Mouse (Mus musculus) neural tube, embryonic 13.5 days (tissue): Measurements from ENCODE around the gene Rgl3. TPM values are rescaled to one million over a fixed set of nuclear protein-coding genes. Genes with fewer than 3 reads are reported as not detected.

Experiments used
- ATAC-seq: fragments of 200-750 bp; cut with Nextera tagmentation; 2 replicates; pipeline ENCODE4 v1.8.0; 2017; ENCODE audit warnings: low read depth, mild to moderate bottlenecking, moderate TSS enrichment, moderate library complexity
- H3K27ac ChIP-seq: fragments of 300-500 bp; sonication (generic); replicated peaks from 2 replicates; pipeline ENCODE4 v1.5.1; 2015; ENCODE audit warnings: moderate library complexity, mild to moderate bottlenecking, inconsistent platforms
- H3K27me3 ChIP-seq: fragments of 300-500 bp; sonication (generic); 2 replicates; pipeline ENCODE4 v1.6.1; 2015; ENCODE audit warnings: mild to moderate bottlenecking, inconsistent platforms
- H3K36me3 ChIP-seq: fragments of 300-500 bp; sonication (generic); 2 replicates; pipeline ENCODE4 v1.6.1; 2015; ENCODE audit warnings: mild to moderate bottlenecking, inconsistent platforms
- H3K4me1 ChIP-seq: fragments of 300-500 bp; sonication (generic); replicated peaks from 2 replicates; pipeline ENCODE4 v1.6.1; 2015; ENCODE audit warnings: inconsistent platforms
- H3K4me2 ChIP-seq: fragments of 300-500 bp; sonication (generic); 2 replicates; pipeline ENCODE4 v1.6.1; 2015; ENCODE audit warnings: inconsistent platforms, mild to moderate bottlenecking, moderate library complexity
- H3K4me3 ChIP-seq: fragments of 300-500 bp; sonication (generic); 2 replicates; pipeline ENCODE4 v1.5.1; 2015; ENCODE audit warnings: mild to moderate bottlenecking, inconsistent platforms
- H3K9ac ChIP-seq: fragments of 300-500 bp; sonication (generic); 2 replicates; pipeline ENCODE4 v1.6.1; 2015; ENCODE audit warnings: moderate library complexity, mild to moderate bottlenecking, inconsistent platforms
- H3K9me3 ChIP-seq: fragments of 300-500 bp; sonication (generic); 2 replicates; pipeline ENCODE4 v1.6.1; 2016; ENCODE audit warnings: inconsistent platforms
- WGBS: fragments of 180-500 bp; shearing (Covaris S2); methylation state at CpG from one replicate; pipeline ENCODE4 v1.1.7; 2015; 5-methylcytosine and 5-hydroxymethylcytosine counted together
- polyA plus RNA-seq: library from polyadenylated mRNA; unstranded; fragments of >200 nt; fragmentation: Nextera tagmentation; extraction: Ambion mirVana; gene quantifications from 2 replicates; pipeline ENCODE4 v1.2.1, GENCODE M21; 2015

Gene Rgl3
- polyA plus RNA-seq, 1 experiment from 2014 or later = 1.9 TPM

- 100% methylated on average over 1 of the region's 1 CpGs for WGBS
- H3K4me3 ChIP-seq = no peak overlapping the region
- ATAC-seq = no peak
These were observed 63.7 kb downstream of the Rgl3 start for GRCm38 (mm10) chr9:21925506-21925905.

GRCm38 (mm10) chr9:21925034-21925433 lies 64.2 kb downstream of the Rgl3 start:
- WGBS = 80% methylated on average over 3 of the region's 3 CpGs
- H3K9me3 ChIP-seq = no peaks in the 10 kb centered on the region
- no peak overlapping the region for H3K9ac ChIP-seq
- H3K4me2 ChIP-seq = no peak overlapping the region
- ATAC-seq = no peak
- peaks cover 7% of the 10 kb centered on the region; the same call in 1 of the 2 replicates for H3K36me3 ChIP-seq
- H3K4me1 ChIP-seq = peaks cover 16% of the 10 kb centered on the region
- no peak overlapping the region for H3K27ac ChIP-seq
- H3K27me3 ChIP-seq = no peaks in the 10 kb centered on the region
- no peak overlapping the region for H3K4me3 ChIP-seq

More at GRCm38 (mm10) chr9:21925506-21925905, 63.7 kb downstream of the Rgl3 start:
- no peaks in the 10 kb centered on the region for H3K27me3 ChIP-seq
- no peaks in the 10 kb centered on the region for H3K9me3 ChIP-seq
- peaks cover 16% of the 10 kb centered on the region for H3K4me1 ChIP-seq
- no peak overlapping the region for H3K27ac ChIP-seq
- no peak overlapping the region for H3K9ac ChIP-seq
- H3K36me3 ChIP-seq = peaks cover 7% of the 10 kb centered on the region; the same call in 1 of the 2 replicates
- H3K4me2 ChIP-seq = no peak overlapping the region

GRCm38 (mm10) chr9:21924099-21924493 lies 65.2 kb downstream of the Rgl3 start:
- H3K27me3 ChIP-seq = no peaks in the 10 kb centered on the region
- no peak overlapping the region for H3K4me3 ChIP-seq
- H3K9ac ChIP-seq = no peak overlapping the region
- WGBS = 76% methylated on average over 6 of the region's 6 CpGs
- H3K9me3 ChIP-seq = no peaks in the 10 kb centered on the region
- no peak overlapping the region for H3K27ac ChIP-seq
- peaks cover 7% of the 10 kb centered on the region; the same call in 1 of the 2 replicates for H3K36me3 ChIP-seq
- no peak for ATAC-seq
- no peak overlapping the region for H3K4me2 ChIP-seq
- peaks cover 16% of the 10 kb centered on the region for H3K4me1 ChIP-seq

GRCm38 (mm10) chr9:21923490-21924098 lies 65.7 kb downstream of the Rgl3 start:
- H3K27ac ChIP-seq = no peak overlapping the region
- 81% methylated on average over 3 of the region's 3 CpGs for WGBS
- peaks cover 7% of the 10 kb centered on the region; the same call in 1 of the 2 replicates for H3K36me3 ChIP-seq
- H3K27me3 ChIP-seq = no peaks in the 10 kb centered on the region
- no peak for ATAC-seq
- no peak overlapping the region for H3K4me3 ChIP-seq
- H3K9ac ChIP-seq = no peak overlapping the region
- peaks cover 16% of the 10 kb centered on the region for H3K4me1 ChIP-seq
- H3K9me3 ChIP-seq = no peaks in the 10 kb centered on the region
- H3K4me2 ChIP-seq = no peak overlapping the region

- no peak overlapping the region for H3K27ac ChIP-seq
- no peak overlapping the region for H3K4me2 ChIP-seq
- H3K4me3 ChIP-seq = no peak overlapping the region
- peaks cover 7% of the 10 kb centered on the region; the same call in 1 of the 2 replicates for H3K36me3 ChIP-seq
- ATAC-seq = no peak
- no peaks in the 10 kb centered on the region for H3K27me3 ChIP-seq
- no peak overlapping the region for H3K9ac ChIP-seq
- WGBS = 85% methylated on average over 4 of the region's 4 CpGs
- H3K9me3 ChIP-seq = no peaks in the 10 kb centered on the region
- H3K4me1 ChIP-seq = peaks cover 22% of the 10 kb centered on the region
These were observed 66.2 kb downstream of the Rgl3 start for GRCm38 (mm10) chr9:21923036-21923435.

Other genes starting within 250 kb of the Rgl3 start
- gene Spc24, start 229.1 kb downstream of the Rgl3 start, polyA plus RNA-seq = 17.5 and 21.0 TPM in 2 replicates
- 5.3 and 5.9 TPM in 2 replicates for gene Kank2, start 190.7 kb downstream of the Rgl3 start, polyA plus RNA-seq
- gene Angptl8, start 153.9 kb downstream of the Rgl3 start, polyA plus RNA-seq = 0.46 and 0.72 TPM in 2 replicates
- 21.3 and 22.8 TPM in 2 replicates for gene Dock6, start 136.8 kb downstream of the Rgl3 start, polyA plus RNA-seq
- gene Rab3d, start 71.3 kb downstream of the Rgl3 start, polyA plus RNA-seq = 25.9 and 26.2 TPM in 2 replicates
- 7.6 and 8.3 TPM in 2 replicates for gene Ccdc159, start 62.0 kb downstream of the Rgl3 start, polyA plus RNA-seq
- 41.7 and 47.4 TPM in 2 replicates for gene Tmem205, start 61.9 kb downstream of the Rgl3 start, polyA plus RNA-seq
- 69.5 and 73.1 TPM in 2 replicates for gene Plppr2, start 52.4 kb downstream of the Rgl3 start, polyA plus RNA-seq
- gene Swsap1, start 33.7 kb downstream of the Rgl3 start, polyA plus RNA-seq = 8.8 and 10.7 TPM in 2 replicates
- 2.1 and 2.8 TPM in 2 replicates for gene Epor, start 25.9 kb downstream of the Rgl3 start, polyA plus RNA-seq
- gene Ccdc151, start 13.2 kb upstream of the Rgl3 start, polyA plus RNA-seq = 3.2 and 3.8 TPM in 2 replicates
- gene Prkcsh, start 13.4 kb upstream of the Rgl3 start, polyA plus RNA-seq = 101 and 108 TPM in 2 replicates
- 82.7 and 86.9 TPM in 2 replicates for gene Elavl3, start 62.6 kb upstream of the Rgl3 start, polyA plus RNA-seq
- gene Gm49318, start 81.8 kb upstream of the Rgl3 start, polyA plus RNA-seq = not detected in 2 replicates
- gene Zfp653, start 81.9 kb upstream of the Rgl3 start, polyA plus RNA-seq = 16.5 and 16.6 TPM in 2 replicates
- gene Ecsit, start 96.0 kb upstream of the Rgl3 start, polyA plus RNA-seq = 47.9 and 57.8 TPM in 2 replicates
- gene Cnn1, start 109.8 kb upstream of the Rgl3 start, polyA plus RNA-seq = 2.6 and 2.9 TPM in 2 replicates
- gene Elof1, start 127.7 kb upstream of the Rgl3 start, polyA plus RNA-seq = 170 and 172 TPM in 2 replicates
- gene Acp5, start 146.3 kb upstream of the Rgl3 start, polyA plus RNA-seq = 1.4 and 1.6 TPM in 2 replicates
- gene Pigyl, start 167.4 kb upstream of the Rgl3 start, polyA plus RNA-seq = 83.8 and 86.9 TPM in 2 replicates
- gene Zfp872, start 198.6 kb upstream of the Rgl3 start, polyA plus RNA-seq = 0.12 and 0.31 TPM in 2 replicates
- 9.0 and 10.3 TPM in 2 replicates for gene Zfp809, start 236.3 kb upstream of the Rgl3 start, polyA plus RNA-seq